Mouse (Mus musculus): Measurements from ENCODE around the gene Pdlim5.

DNA sequence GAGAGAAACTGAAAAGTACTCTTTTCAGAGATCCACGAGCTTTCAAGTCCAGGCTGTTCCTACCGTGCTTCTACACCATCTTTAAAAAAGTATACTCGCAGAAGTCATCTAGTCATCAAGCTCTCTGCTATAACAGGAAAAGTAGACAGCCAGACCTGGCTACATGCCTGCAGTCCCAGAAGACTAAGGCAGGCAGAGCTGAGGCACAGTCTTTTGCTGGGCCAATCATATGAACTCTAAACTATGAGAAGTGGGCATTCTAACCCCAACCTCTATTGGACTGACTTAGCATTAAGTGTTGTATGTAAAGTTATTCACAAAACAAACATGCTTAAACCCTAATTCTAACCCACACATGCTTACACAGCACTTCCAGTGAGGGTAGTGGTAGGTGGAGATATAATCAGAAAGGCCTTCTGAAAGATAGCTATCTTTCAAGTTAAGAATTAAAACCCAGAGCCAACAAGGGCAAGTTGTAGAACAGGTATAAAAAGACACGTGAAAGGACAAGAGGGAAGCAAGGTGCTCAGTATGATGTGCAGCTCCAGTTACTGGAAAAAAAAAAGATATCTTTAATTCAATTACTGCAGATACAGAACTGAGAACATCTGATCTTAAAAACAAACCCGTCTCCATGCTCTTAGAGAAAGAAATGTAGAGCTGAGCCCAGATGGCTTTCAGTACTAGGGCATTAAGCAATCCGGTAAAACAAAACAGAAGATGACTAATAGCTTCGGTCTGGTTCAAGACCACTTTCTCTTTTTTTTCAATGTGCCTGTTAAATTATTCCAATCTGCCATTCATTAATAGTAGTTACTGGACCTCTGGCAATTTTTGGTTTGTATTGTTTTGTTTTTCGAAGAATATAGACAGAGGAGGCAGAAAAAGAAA, 50.0 kb downstream of the Pdlim5 start:
- TF ChIP-seq ZC3H11A (IDR thresholded peaks at IDR 0.05; ENCODE audit: borderline replicate concordance, low read depth, low read length) (no peak), ZNF384 (IDR thresholded peaks at IDR 0.05; ENCODE audit: low read depth, low read length) (no peak)
